Mouse (Mus musculus) left cerebral cortex, adult 2 months (tissue): Measurements from ENCODE around the gene Trappc3l. TPM values are rescaled to one million over a fixed set of nuclear protein-coding genes. Genes with fewer than 3 reads are reported as not detected.

Experiments used
- DNase-seq, 2 experiments: peaks; one replicate each; pipeline ENCODE4 v3.0.0; 2021 to 2022; ENCODE audit warnings: low spot score in 2 of 2, mixed read lengths in 1 of 2; ENCODE audit errors: extremely low spot score in 1 of 2
- H3K27ac ChIP-seq: fragments of 200-600 bp; 2 replicates; pipeline ENCODE4 v1.8.1; 2022
- H3K4me3 ChIP-seq: fragments of 200-600 bp; 2 replicates; pipeline ENCODE4 v1.8.1; 2022
- CTCF ChIP-seq: fragments of 200-600 bp; IDR thresholded peaks from 2 replicates; pipeline ENCODE4 v1.8.1; 2022; ENCODE audit warnings: antibody characterized with exemption, mild to moderate bottlenecking, moderate library complexity
- intact Hi-C: fragments of 180-260 bp; cut with DNase I; formaldehyde crosslinking; loops from one replicate; pipeline ENCODE4 v1.15.1; 2025
- total RNA-seq, 2 experiments: library from RNA; stranded (reverse); gene quantifications; 2 replicates each; pipeline ENCODE4 v1.2.3; 2021

The Trappc3l gene
- total RNA-seq, 2 experiments from 2014 or later: 0.43 TPM; not detected in 1

GRCm38 (mm10) chr10:34139768-34140167, 102.4 kb downstream of the Trappc3l start:
- Histone ChIP-seq H3K4me3 (no peak overlapping the region), H3K27ac (no peak overlapping the region)
- no peak for TF ChIP-seq CTCF
- DNase-seq: no peak
- intact Hi-C loops: no loop called here

- no peak for TF ChIP-seq CTCF
Observed at GRCm38 (mm10) chr10:34141693-34142092, 104.3 kb downstream of the Trappc3l start.

GRCm38 (mm10) chr10:34149772-34150171, 112.4 kb downstream of the Trappc3l start:
- Histone ChIP-seq H3K4me3 (no peak overlapping the region), H3K27ac (no peak overlapping the region)
- no peak for TF ChIP-seq CTCF
- DNase-seq: no peak
- intact Hi-C loops: loop anchor here (5.0 kb wide), 1 partner anchor 178 kb away; no protein-coding TSS in a partner anchor

More at GRCm38 (mm10) chr10:34141693-34142092, 104.3 kb downstream of the Trappc3l start:
- Histone ChIP-seq H3K27ac (no peak overlapping the region), H3K4me3 (no peak overlapping the region)
- intact Hi-C loops: no loop called here
- DNase-seq: no peak

GRCm38 (mm10) chr10:34150454-34150853, 113.1 kb downstream of the Trappc3l start:
- no peak for DNase-seq
- no peak for TF ChIP-seq CTCF
- intact Hi-C loops: no loop called here
- Histone ChIP-seq H3K4me3 (no peak overlapping the region), H3K27ac (no peak overlapping the region)

GRCm38 (mm10) chr10:34151827-34152226, 114.4 kb downstream of the Trappc3l start:
- intact Hi-C loops: loop anchor here (1.0 kb wide), 1 partner anchor 128 kb away; no protein-coding TSS in a partner anchor

GRCm38 (mm10) chr10:34155796-34156554, 118.6 kb downstream of the Trappc3l start:
- TF ChIP-seq CTCF: no peak
- intact Hi-C loops: no loop called here
- no peak overlapping the region for H3K27ac ChIP-seq
- no peak for DNase-seq
- no peak overlapping the region for H3K4me3 ChIP-seq

More at GRCm38 (mm10) chr10:34151827-34152226, 114.4 kb downstream of the Trappc3l start:
- no peak for DNase-seq
- peak; percentile 35 for TF ChIP-seq CTCF
- no peak overlapping the region for H3K4me3 ChIP-seq
- no peak overlapping the region for H3K27ac ChIP-seq

Other genes with a start within 250 kb of the Trappc3l start
- not detected for gene Sult3a1, start 179.9 kb upstream of the Trappc3l start, total RNA-seq
- 1 to 10 TPM; 2.8 to 3.1 TPM for gene Rsph4a, start 132.5 kb upstream of the Trappc3l start, total RNA-seq
- gene Zup1, start 86.3 kb upstream of the Trappc3l start, total RNA-seq: 10 to 100 TPM; 16.0 to 17.6 TPM
- gene Rwdd1, start 18.0 kb upstream of the Trappc3l start, total RNA-seq: 10 to 100 TPM; 89.9 to 96.3 TPM
- gene Calhm4, start 6.7 kb downstream of the Trappc3l start, total RNA-seq: not detected
- gene Calhm5, start 58.9 kb downstream of the Trappc3l start, total RNA-seq: 1 to 10 TPM; 2.7 to 3.2 TPM
- gene Calhm6, start 90.4 kb downstream of the Trappc3l start, total RNA-seq: under 1 TPM in 1 of 2 experiments, not detected in 1; 0.33 TPM
- 1 to 10 TPM; 6.3 to 7.4 TPM for gene Dse, start 170.1 kb downstream of the Trappc3l start, total RNA-seq
- gene Tspyl1, start 244.6 kb downstream of the Trappc3l start, total RNA-seq: 100 to 1,000 TPM; 161 to 169 TPM